Mouse (Mus musculus) ovary, adult 10 weeks (tissue): ENCODE results near the gene Pars2. TPM values are rescaled to one million over a fixed set of nuclear protein-coding genes. Genes with fewer than 3 reads are reported as not detected.

ENCODE experiments used
- polyA plus RNA-seq: library from polyadenylated mRNA; stranded (reverse); fragments of 350-450 nt; fragmentation: Illumina TruSeq; extraction: RNeasy Lipid Tissue Mini Kit (QIAGEN cat#74804); gene quantifications from one replicate; pipeline ENCODE4 v1.2.3, GENCODE M21; 2014

Gene Pars2
- 1.6 TPM for polyA plus RNA-seq

GRCm38 (mm10) chr4:106650833-106651527 is at the start of gene Pars2:
TSS of gene Pars2 (plus strand) at chr4:106651069.

GRCm38 (mm10) chr4:106617056-106617455 is 33.8 kb upstream of the Pars2 start, which contains the start of gene Lexm:
TSS of gene Lexm (minus strand) at chr4:106617241.

GRCm38 (mm10) chr4:106622030-106622493 is 28.8 kb upstream of the Pars2 start, which contains the start of gene Ttc22:
TSS of gene Ttc22 (plus strand) at chr4:106622432.

GRCm38 (mm10) chr4:106678442-106679118 is 27.7 kb downstream of the Pars2 start, which contains the start of gene Ttc4:
TSS of gene Ttc4 (minus strand) at chr4:106678944.

Other genes starting within 250 kb of the Pars2 start
- gene Pcsk9, start 186.7 kb upstream of the Pars2 start, polyA plus RNA-seq, result not detected
- not detected for gene Bsnd, start 158.8 kb upstream of the Pars2 start, polyA plus RNA-seq
- gene Dhcr24, start 90.0 kb upstream of the Pars2 start, polyA plus RNA-seq, result 3.9 TPM
- gene Lexm, start 33.8 kb upstream of the Pars2 start, polyA plus RNA-seq, result not detected
- not detected for gene Ttc22, start 28.6 kb upstream of the Pars2 start, polyA plus RNA-seq
- 29.4 TPM for gene Ttc4, start 27.9 kb downstream of the Pars2 start, polyA plus RNA-seq
- not detected for gene Mroh7, start 79.9 kb downstream of the Pars2 start, polyA plus RNA-seq
- not detected for gene Fam151a, start 82.8 kb downstream of the Pars2 start, polyA plus RNA-seq
- gene Acot11, start 153.9 kb downstream of the Pars2 start, polyA plus RNA-seq, result 1.7 TPM